Mouse (Mus musculus) brown adipose tissue, adult 24 weeks (tissue): ENCODE results near the gene Efs. TPM values are rescaled to one million over a fixed set of nuclear protein-coding genes. Genes with fewer than 3 reads are reported as not detected.
"Not testable (repeated sequence)": the region's sequence is repeated elsewhere in the genome, so short reads cannot be mapped to it uniquely, and the experiment has no call there.

ENCODE experiments used
- H3K27ac ChIP-seq: fragments of 200-500 bp; replicated peaks from 2 replicates; pipeline ENCODE4 v1.5.1; 2012; ENCODE audit warnings: low read depth, mild to moderate bottlenecking, low read length
- H3K4me1 ChIP-seq: fragments of 200-500 bp; 2 replicates; pipeline ENCODE4 v1.6.1; 2012; ENCODE audit warnings: low read length, mixed read lengths; ENCODE audit not compliant: control insufficient read depth, insufficient read depth, insufficient read length
- H3K4me3 ChIP-seq: fragments of 200-500 bp; 2 replicates; pipeline ENCODE4 v1.5.1; 2012; ENCODE audit warnings: low read depth, mild to moderate bottlenecking, low read length, moderate library complexity; ENCODE audit not compliant: insufficient read depth
- polyA plus RNA-seq: library from polyadenylated mRNA; stranded (reverse); fragments of >200 nt; gene quantifications from 2 replicates; pipeline ENCODE4 v1.2.4, GENCODE M21; 2012; ENCODE audit not compliant: missing spikeins, insufficient read depth, insufficient read length

Efs gene
- 2.6 and 3.4 TPM in 2 replicates for polyA plus RNA-seq

DNA sequence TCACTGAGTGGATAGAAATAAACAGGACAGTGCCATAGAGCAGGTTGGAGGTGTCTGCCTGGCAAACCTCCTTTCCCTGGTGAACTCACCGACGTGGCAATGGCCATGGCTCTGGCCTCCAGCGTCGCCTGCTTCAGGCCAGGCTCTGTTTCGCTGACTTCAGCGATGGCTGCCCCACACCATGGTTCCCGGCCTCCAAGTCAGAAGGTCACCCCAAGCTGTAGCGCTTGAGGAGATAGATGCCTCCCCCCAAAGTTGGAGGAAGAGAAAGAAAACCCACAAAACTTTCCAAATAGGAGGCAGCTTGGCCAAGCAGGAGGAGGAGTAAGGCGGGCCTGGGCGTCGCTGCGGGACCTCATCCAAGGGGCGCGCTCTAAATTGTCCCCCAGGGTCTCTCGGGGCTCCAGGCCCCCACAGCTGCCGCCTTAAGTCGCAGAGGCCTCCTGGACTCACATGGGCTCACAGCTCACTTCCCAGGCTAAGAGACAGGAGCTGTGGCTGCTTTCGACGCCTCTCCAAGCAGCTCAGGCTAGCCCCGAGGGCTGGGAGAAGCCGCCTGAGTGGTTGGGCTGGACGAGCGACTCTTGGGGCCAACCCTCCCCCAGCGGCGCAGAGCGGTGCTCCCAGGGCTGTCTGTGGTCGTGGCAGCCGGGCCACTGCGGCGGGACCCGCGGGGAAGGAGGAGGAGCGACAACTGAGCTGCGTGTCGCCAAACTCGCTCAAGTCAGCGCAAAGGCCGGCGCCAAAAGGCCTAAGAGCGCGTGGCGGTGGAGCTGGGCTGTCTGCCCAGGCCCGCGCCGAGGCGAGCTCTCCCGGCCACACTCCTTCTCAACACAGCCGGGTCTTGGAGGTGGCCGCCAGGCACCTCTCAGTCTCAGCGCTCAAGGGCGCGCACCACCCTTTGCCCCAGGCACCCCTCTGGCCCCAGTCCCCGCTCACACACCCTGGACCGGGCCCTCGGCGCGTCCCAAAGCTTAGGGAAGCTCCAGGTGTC, at the start of gene Efs:
TSS of gene Efs (minus strand) at position 778 of the 994 bp plus-strand sequence.
- Histone ChIP-seq H3K27ac (peak within 1 kb of the TSS; percentile 48), H3K4me1 (no peaks in the 10 kb centered on the region), H3K4me3 (peak within 1 kb of the TSS; percentile 57)

DNA sequence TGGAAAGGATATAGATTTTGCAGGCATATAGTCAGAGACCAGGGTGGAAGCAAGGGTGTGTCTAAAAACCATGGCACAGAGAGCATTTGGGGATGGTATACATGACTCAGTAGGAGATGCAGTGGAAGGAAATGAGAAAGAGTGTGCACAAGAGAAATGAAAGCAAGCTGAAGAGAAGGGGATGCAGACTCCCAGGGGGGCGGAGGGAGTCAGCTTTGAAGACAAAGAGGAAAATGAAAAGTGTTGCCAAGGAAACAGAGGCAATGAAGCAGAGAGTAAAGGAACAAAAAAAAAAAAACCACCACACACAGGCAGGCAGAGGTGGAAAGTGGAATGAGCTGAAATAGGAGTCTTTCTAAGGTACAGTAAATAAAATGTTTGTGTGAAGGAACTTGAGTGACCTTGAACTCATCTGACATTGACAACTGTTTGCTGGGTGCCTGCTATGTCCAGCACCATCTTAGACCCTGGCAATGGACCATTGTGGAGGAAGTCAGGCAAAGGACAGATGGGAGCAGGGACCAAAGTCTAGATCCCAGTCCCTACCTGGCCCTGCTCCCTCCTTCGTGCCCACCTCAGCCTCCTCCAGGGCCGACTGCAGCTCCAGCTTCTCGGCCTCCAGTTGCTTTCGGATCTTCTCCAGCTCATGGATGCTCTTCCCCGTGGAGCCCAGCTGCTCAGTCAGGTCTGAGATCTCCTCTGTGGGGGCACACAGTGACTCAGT, 48.3 kb upstream of the Efs start:
- Histone ChIP-seq H3K4me1 (no peaks in the 10 kb centered on the region), H3K27ac (no peak overlapping the region), H3K4me3 (no peak overlapping the region)

- not testable (repeated sequence) for H3K4me3 ChIP-seq
These were observed 46.9 kb upstream of the Efs start for GRCm38 (mm10) chr14:54972786-54973185.

DNA sequence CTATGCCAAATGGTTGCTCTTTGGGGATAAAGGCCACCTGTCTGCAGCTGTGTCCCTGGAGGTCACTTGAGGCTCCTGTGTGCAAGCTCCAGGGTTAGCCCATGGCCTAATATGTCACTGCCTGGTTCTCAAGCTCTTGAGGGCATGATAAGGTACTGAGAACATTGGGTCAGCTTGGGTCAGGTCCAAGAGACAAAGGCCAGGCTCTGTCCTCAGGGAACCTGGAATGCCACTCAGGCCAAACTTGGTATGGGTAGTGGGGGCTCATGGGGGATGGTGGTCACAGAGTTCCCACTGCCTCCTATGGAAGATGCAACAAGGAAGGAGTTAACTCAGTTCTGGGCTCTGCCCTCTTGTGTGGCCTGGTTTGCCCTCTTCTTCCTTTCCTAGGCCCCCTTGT, 42.4 kb upstream of the Efs start:
- no peak overlapping the region for H3K27ac ChIP-seq
- no peaks in the 10 kb centered on the region for H3K4me1 ChIP-seq
- H3K4me3 ChIP-seq, result no peak overlapping the region

More at GRCm38 (mm10) chr14:54972786-54973185, 46.9 kb upstream of the Efs start:
- not testable (repeated sequence) for H3K27ac ChIP-seq, H3K4me1 ChIP-seq

DNA sequence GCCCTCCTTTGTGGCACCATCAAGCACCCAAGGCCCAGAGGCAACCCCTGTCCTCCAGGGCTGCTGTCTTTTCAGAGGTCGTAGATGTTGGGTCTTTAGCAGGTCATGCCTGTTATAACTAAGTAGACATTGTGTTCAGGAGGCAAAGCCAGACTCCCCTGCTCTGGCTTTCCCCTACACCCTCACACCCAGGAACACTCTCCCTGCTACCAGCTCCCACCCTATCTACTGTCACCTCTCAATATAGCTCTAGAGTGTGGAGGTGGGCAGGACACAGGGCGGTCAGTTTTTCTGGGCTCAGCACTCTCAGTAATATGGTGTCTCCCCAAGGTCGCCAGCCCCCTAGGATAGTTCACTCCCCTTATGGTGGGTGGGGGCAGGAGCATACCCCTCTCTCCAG, 41.9 kb upstream of the Efs start:
- no peak overlapping the region for H3K4me3 ChIP-seq

GRCm38 (mm10) chr14:54966320-54966977, 40.5 kb upstream of the Efs start, which contains the start of gene Myh6:
Myh6 (minus strand) TSS chr14:54966927.
- no peak within 1 kb of the TSS for H3K4me3 ChIP-seq
- H3K27ac ChIP-seq, result no peak within 1 kb of the TSS
- H3K4me1 ChIP-seq, result no peaks in the 10 kb centered on the region

More for the DNA sequence above, 41.9 kb upstream of the Efs start:
- Histone ChIP-seq H3K4me1 (no peaks in the 10 kb centered on the region), H3K27ac (no peak overlapping the region)

DNA sequence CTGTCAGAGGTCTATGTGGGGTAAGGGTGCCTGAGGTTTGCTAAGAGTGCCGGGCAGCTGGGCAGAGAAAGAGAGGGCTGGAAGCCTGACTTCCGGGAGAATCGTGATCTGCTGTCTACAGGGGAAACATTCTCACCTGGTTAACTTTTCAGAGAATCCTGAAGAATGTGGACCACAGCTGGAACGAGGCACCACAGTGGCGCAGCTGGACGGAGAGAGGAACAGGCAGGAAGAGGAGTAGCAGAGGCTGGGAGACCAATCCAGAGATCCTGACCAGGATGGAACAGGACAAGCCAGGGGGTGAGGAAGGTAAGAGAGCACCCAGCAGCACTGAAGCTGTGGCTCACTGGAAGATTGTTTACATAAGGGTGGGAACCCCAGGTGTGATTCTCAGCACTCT, 39.7 kb upstream of the Efs start:
- Histone ChIP-seq H3K27ac (no peak overlapping the region), H3K4me1 (no peaks in the 10 kb centered on the region), H3K4me3 (no peak overlapping the region)

GRCm38 (mm10) chr14:54965044-54965443, 39.1 kb upstream of the Efs start:
- no peak overlapping the region for H3K27ac ChIP-seq
- no peak overlapping the region for H3K4me3 ChIP-seq
- no peaks in the 10 kb centered on the region for H3K4me1 ChIP-seq

DNA sequence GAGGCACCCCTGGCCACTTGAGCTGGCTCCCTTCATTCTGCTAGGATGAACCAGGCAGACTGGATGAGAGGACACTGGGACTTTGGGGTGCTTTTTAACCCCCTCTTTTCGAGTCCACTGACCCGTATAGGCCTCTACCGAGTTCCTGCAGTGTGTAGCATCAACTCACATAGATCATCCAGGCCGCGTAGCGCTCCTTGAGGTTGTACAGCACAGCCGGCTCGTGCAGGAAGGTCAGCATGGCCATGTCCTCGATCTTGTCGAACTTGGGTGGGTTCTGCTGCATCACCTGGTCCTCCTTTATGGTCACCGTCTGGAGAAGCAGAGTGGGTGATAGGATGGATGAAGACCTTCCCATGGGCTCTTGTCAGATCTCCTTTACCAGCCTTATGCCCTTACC, 37.8 kb upstream of the Efs start:
- no peak overlapping the region for H3K27ac ChIP-seq
- no peak overlapping the region for H3K4me3 ChIP-seq
- no peaks in the 10 kb centered on the region for H3K4me1 ChIP-seq

- Histone ChIP-seq H3K4me3 (no peak overlapping the region), H3K27ac (no peak overlapping the region), H3K4me1 (no peaks in the 10 kb centered on the region)
These were observed 36.8 kb upstream of the Efs start for GRCm38 (mm10) chr14:54962714-54963113.

DNA sequence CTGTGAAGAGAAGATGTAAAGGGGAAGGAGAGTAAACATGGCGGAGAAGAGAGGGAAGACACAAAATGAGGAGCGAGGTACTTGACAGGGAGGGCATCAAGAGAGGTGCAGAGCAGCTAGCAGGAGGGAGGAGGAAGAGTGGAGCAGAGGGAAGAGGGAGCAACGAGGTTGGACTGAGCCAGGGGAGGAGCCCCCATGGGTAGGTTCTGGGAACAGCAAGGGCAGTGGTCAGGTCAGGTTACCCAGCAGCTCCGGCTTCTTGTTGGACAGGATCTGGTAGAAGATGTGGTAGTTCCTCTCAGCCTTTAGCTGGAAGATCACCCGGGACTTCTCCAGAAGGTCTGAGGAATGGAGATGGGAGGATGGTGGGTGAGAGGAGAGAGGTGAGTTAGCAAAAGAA, 35.6 kb upstream of the Efs start:
- no peak overlapping the region for H3K4me3 ChIP-seq
- H3K4me1 ChIP-seq, result no peaks in the 10 kb centered on the region
- no peak overlapping the region for H3K27ac ChIP-seq

DNA sequence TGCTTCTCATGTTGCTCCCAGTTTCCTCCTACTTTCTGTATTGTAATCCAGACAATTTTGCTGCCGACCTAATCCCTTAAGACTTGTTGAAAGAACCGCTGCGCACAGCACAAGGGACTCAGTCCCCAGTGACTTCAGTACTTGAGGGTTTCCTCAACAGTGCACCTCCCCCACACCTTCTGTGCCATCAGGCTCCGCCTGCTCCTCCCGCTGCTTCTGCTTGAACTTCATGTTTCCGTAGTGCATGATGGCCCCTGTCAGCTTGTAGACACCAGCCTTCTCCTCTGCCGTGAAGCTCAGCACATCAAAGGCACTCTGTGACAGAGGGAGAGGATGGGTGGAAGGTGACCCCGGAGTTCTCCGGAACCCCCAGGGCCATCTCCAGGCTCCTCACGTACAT, 34.8 kb upstream of the Efs start:
- H3K27ac ChIP-seq, result no peak overlapping the region

DNA sequence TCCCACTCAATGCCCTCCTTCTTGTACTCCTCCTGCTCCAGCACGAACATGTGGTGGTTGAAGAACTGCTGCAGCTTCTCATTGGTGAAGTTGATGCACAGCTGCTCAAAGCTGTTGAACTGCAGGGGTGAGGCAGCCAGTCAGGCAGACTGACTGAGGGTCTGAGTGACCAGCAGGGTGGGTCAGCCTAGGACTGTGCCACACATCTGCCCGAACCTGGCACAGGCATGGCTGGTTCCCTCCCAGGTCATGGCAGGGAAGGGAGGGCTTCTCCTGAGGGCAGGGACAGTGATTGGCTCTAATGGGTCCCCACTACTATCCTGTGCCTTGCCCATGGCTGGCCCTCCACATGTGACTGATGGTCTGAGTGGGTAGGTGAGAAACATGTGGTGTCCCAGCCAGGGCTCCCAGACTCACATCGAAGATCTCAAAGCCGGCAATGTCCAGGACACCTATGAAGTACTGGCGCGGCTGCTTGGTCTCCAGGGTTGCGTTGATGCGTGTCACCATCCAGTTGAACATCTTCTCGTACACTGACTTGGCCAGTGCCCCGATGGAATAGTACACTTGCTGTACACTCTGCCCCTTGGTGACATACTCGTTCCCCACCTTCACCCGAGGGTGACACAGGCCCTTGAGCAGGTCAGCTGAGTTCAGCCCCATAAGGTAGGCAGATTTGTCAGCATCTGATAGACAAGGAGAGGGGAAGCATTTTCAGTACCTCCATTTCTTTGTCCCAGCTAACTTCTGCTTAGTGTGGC, 34.1 kb upstream of the Efs start:
- H3K4me1 ChIP-seq, H3K27ac ChIP-seq, H3K4me3 ChIP-seq: not testable (repeated sequence)

More for the DNA sequence above, 34.8 kb upstream of the Efs start:
- Histone ChIP-seq H3K4me1 (no peaks in the 10 kb centered on the region), H3K4me3 (no peak overlapping the region)

GRCm38 (mm10) chr14:54959197-54959596, 33.3 kb upstream of the Efs start:
- H3K27ac ChIP-seq, result no peak overlapping the region
- H3K4me3 ChIP-seq, result no peak overlapping the region
- H3K4me1 ChIP-seq, result no peaks in the 10 kb centered on the region
